Mouse (Mus musculus) neutrophil, adult 5-6 weeks (primary cell): ENCODE results near the gene Tcp11. TPM values are rescaled to one million over a fixed set of nuclear protein-coding genes. Genes with fewer than 3 reads are reported as not detected.

Experiments
- ATAC-seq: fragments of 151-379, 151-347 bp; 2 replicates; pipeline ENCODE4 v1.8.0; 2017; ENCODE audit warnings: mild to moderate bottlenecking, moderate TSS enrichment; ENCODE audit not compliant: insufficient number of reproducible peaks, poor library complexity, low FRiP score, severe bottlenecking; ENCODE audit errors: extremely low read depth
- total RNA-seq: library from RNA; stranded (forward); fragments of 200-1000 nt; gene quantifications from 2 replicates; pipeline ENCODE4 v1.2.3, GENCODE M21; 2017

Tcp11 gene
- total RNA-seq, result 1.0 and 2.9 TPM in 2 replicates

GRCm38 (mm10) chr17:28080045-28080816, at the start of gene Tcp11:
TSS of gene Tcp11 (minus strand) at chr17:28080639.
- ATAC-seq, result peak; percentile 71

GRCm38 (mm10) chr17:28129796-28130195, 49.4 kb upstream of the Tcp11 start:
- no peak for ATAC-seq

GRCm38 (mm10) chr17:28124368-28124767, 43.9 kb upstream of the Tcp11 start:
- no peak for ATAC-seq

GRCm38 (mm10) chr17:28123627-28124026, 43.2 kb upstream of the Tcp11 start:
- no peak for ATAC-seq

- no peak for ATAC-seq
These were observed 42.5 kb upstream of the Tcp11 start for GRCm38 (mm10) chr17:28122949-28123348.

GRCm38 (mm10) chr17:28120460-28120859, 40.0 kb upstream of the Tcp11 start:
- no peak for ATAC-seq

GRCm38 (mm10) chr17:28117451-28118209, 37.2 kb upstream of the Tcp11 start:
- ATAC-seq, result no peak

- ATAC-seq, result no peak
These were observed 35.9 kb upstream of the Tcp11 start for GRCm38 (mm10) chr17:28116335-28116734.

GRCm38 (mm10) chr17:28112266-28112665, 31.8 kb upstream of the Tcp11 start:
- ATAC-seq, result no peak

GRCm38 (mm10) chr17:28107275-28107674, 26.8 kb upstream of the Tcp11 start:
- ATAC-seq, result no peak

GRCm38 (mm10) chr17:28106352-28106751, 25.9 kb upstream of the Tcp11 start:
- ATAC-seq, result no peak

- no peak for ATAC-seq
These were observed 24.0 kb upstream of the Tcp11 start for GRCm38 (mm10) chr17:28104416-28104815.

GRCm38 (mm10) chr17:28101902-28102319, 21.5 kb upstream of the Tcp11 start:
- no peak for ATAC-seq

GRCm38 (mm10) chr17:28101284-28101887, 20.9 kb upstream of the Tcp11 start:
- no peak for ATAC-seq

GRCm38 (mm10) chr17:28100669-28101068, 20.2 kb upstream of the Tcp11 start:
- ATAC-seq, result no peak

- no peak for ATAC-seq
These were observed 18.6 kb upstream of the Tcp11 start for GRCm38 (mm10) chr17:28099086-28099485.

GRCm38 (mm10) chr17:28097308-28097707, 16.9 kb upstream of the Tcp11 start:
- no peak for ATAC-seq

GRCm38 (mm10) chr17:28096418-28096817, 16.0 kb upstream of the Tcp11 start:
- no peak for ATAC-seq

- ATAC-seq, result no peak
These were observed 13.4 kb upstream of the Tcp11 start for GRCm38 (mm10) chr17:28093837-28094236.

- ATAC-seq, result no peak
These were observed 11.9 kb upstream of the Tcp11 start for GRCm38 (mm10) chr17:28092297-28092696.
